Mouse (Mus musculus): ENCODE results near the gene Slc24a3.

- TF ChIP-seq CTCF (IDR thresholded peaks at IDR 0.05; ENCODE audit: insufficient read depth, low read length) = no peak
- TF ChIP-seq POLR2A (IDR thresholded peaks at IDR 0.05; ENCODE audit: borderline replicate concordance, extremely low read depth, low read depth, low read length) = no peak
Measured at GRCm38 (mm10) chr2:145574148-145574547, 406.6 kb downstream of the Slc24a3 start.
